Mouse (Mus musculus) liver, postnatal 0 days (tissue): ENCODE results near the gene Tagap1. TPM values are rescaled to one million over a fixed set of nuclear protein-coding genes. Genes with fewer than 3 reads are reported as not detected.
"Not testable (repeated sequence)": the region's sequence is repeated elsewhere in the genome, so short reads cannot be mapped to it uniquely, and the experiment has no call there.

Experiments
- ATAC-seq: fragments of 200-750 bp; cut with Nextera tagmentation; 2 replicates; pipeline ENCODE4 v1.8.0; 2017; ENCODE audit warnings: mild to moderate bottlenecking, moderate library complexity
- DNase-seq: peaks from one replicate; pipeline ENCODE4 v3.0.0-alpha.2; 2016
- H3K27ac ChIP-seq: fragments of 300-500 bp; sonication (generic); 2 replicates; pipeline ENCODE4 v1.5.1; 2014; ENCODE audit warnings: antibody characterized with exemption, moderate library complexity, mild to moderate bottlenecking, low read depth
- H3K27me3 ChIP-seq: fragments of 300-500 bp; sonication (generic); 2 replicates; pipeline ENCODE4 v1.6.1; 2014; ENCODE audit warnings: low read length, control low read depth, mixed read lengths; ENCODE audit not compliant: insufficient read depth
- H3K36me3 ChIP-seq: fragments of 300-500 bp; sonication (generic); replicated peaks from 2 replicates; pipeline ENCODE4 v1.6.1; 2014; ENCODE audit warnings: mild to moderate bottlenecking, control low read depth, low read length, moderate library complexity, mixed read lengths; ENCODE audit not compliant: insufficient read depth
- H3K4me1 ChIP-seq: fragments of 300-500 bp; sonication (generic); 2 replicates; pipeline ENCODE4 v1.6.1; 2014; ENCODE audit warnings: antibody characterized with exemption, mild to moderate bottlenecking, control low read depth; ENCODE audit not compliant: insufficient read depth
- H3K4me2 ChIP-seq: fragments of 300-500 bp; sonication (generic); 2 replicates; pipeline ENCODE4 v1.6.1; 2014; ENCODE audit warnings: low read depth, mild to moderate bottlenecking, low read length, moderate library complexity, mixed read lengths
- H3K4me3 ChIP-seq: fragments of 300-500 bp; sonication (generic); 2 replicates; pipeline ENCODE4 v1.5.1; 2014; ENCODE audit warnings: low read depth, low read length
- H3K9ac ChIP-seq: fragments of 300-500 bp; sonication (generic); replicated peaks from 2 replicates; pipeline ENCODE4 v1.6.1; 2014; ENCODE audit warnings: mild to moderate bottlenecking, moderate library complexity
- H3K9me3 ChIP-seq: fragments of 300-500 bp; sonication (generic); 2 replicates; pipeline ENCODE4 v1.6.1; 2016; ENCODE audit warnings: mild to moderate bottlenecking, control low read depth, low read length, mixed read lengths
- WGBS: fragments of 180-500 bp; shearing (Covaris S2); extraction: QIAGEN DNeasy Blood & Tissue Kit; methylation state at CpG from one replicate; pipeline ENCODE4 v1.1.7; 2014; ENCODE audit not compliant: insufficient replicate concordance; 5-methylcytosine and 5-hydroxymethylcytosine counted together
- polyA plus RNA-seq: library from polyadenylated mRNA; unstranded; fragments of >200 nt; fragmentation: Nextera tagmentation; extraction: Ambion mirVana; gene quantifications from 2 replicates; pipeline ENCODE4 v1.2.1, GENCODE M21; 2015

Tagap1 gene
- 9.2 and 9.6 TPM in 2 replicates for polyA plus RNA-seq

- not testable (repeated sequence) for H3K27me3 ChIP-seq, H3K36me3 ChIP-seq, H3K9me3 ChIP-seq, H3K4me1 ChIP-seq
- ATAC-seq (peak; percentile 30), DNase-seq (peak; percentile 40)
- under 1% methylated on average over 36 of the region's 51 CpGs for WGBS
- Histone ChIP-seq H3K9ac (peak within 1 kb of the TSS; percentile 69), H3K27ac (peak within 1 kb of the TSS; percentile 80), H3K4me2 (peak within 1 kb of the TSS; percentile 62), H3K4me3 (peak within 1 kb of the TSS; percentile 55)
Measured at GRCm38 (mm10) chr17:6960776-6961175, at the start of gene Tagap1. Gene Tagap1, minus strand, starts transcription at chr17:6961156.

- not testable (repeated sequence) for H3K4me2 ChIP-seq, H3K27ac ChIP-seq, H3K36me3 ChIP-seq, H3K9ac ChIP-seq, H3K27me3 ChIP-seq, DNase-seq, H3K4me1 ChIP-seq, ATAC-seq, H3K9me3 ChIP-seq, H3K4me3 ChIP-seq
- WGBS, result 34% methylated on average over 4 of the region's 9 CpGs
Measured at GRCm38 (mm10) chr17:7009901-7010300, 48.9 kb upstream of the Tagap1 start.

DNA sequence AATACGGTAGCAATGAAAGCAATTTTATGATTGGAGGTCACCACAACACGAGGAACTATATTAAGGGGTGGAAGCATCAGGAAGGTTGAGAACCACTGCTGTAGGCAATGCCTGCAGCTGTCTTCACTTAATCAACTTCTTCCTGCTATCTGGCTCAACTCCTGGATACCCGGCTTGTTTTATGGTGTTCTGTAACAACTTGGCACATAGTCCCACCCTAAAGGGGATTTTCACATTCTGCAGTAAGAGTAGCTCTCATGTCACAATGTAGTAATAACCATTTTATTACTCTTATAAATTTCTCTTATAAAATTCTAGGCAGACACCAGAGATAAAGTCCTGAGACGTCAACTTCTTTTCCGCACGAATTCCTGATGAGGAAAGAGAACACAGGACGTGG is 48.5 kb upstream of the Tagap1 start:
- DNase-seq, H3K4me2 ChIP-seq, H3K36me3 ChIP-seq, H3K9ac ChIP-seq, H3K4me1 ChIP-seq, H3K4me3 ChIP-seq, H3K9me3 ChIP-seq, H3K27me3 ChIP-seq, ATAC-seq, H3K27ac ChIP-seq: not testable (repeated sequence)
- WGBS, result no CpG with 5 or more reads among the region's 7 CpGs

DNA sequence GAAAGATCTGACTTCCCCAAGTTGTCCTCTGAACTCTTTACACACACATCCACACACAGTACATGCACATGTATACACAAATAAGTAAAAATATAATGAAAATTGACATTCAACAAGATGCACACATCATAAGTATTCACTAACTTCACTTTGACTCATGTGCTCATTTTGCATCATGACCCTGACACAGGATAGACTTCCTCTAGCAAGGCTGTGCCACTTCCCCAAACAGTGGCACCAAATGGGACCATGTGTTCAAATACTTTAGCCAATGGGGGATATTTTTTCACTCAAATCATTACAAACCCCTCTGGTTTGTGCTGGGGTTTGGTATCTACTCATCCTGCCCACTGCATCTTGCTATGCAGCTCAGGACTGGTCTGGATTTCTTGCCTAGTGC is 47.9 kb upstream of the Tagap1 start:
- H3K27ac ChIP-seq, DNase-seq, H3K9ac ChIP-seq, H3K4me3 ChIP-seq, H3K36me3 ChIP-seq, H3K9me3 ChIP-seq, H3K4me1 ChIP-seq, H3K27me3 ChIP-seq, H3K4me2 ChIP-seq, ATAC-seq: not testable (repeated sequence)

- not testable (repeated sequence) for H3K36me3 ChIP-seq, H3K4me3 ChIP-seq, H3K9me3 ChIP-seq, DNase-seq, H3K4me2 ChIP-seq, H3K27ac ChIP-seq, H3K4me1 ChIP-seq, ATAC-seq, H3K9ac ChIP-seq, H3K27me3 ChIP-seq
- WGBS, result 51% methylated on average over 3 of the region's 4 CpGs
Measured at GRCm38 (mm10) chr17:7005646-7006045, 44.7 kb upstream of the Tagap1 start.

- DNase-seq, H3K9ac ChIP-seq, H3K4me3 ChIP-seq, H3K27me3 ChIP-seq, H3K9me3 ChIP-seq, H3K4me2 ChIP-seq, H3K27ac ChIP-seq, H3K36me3 ChIP-seq, H3K4me1 ChIP-seq, ATAC-seq: not testable (repeated sequence)
- WGBS, result no CpG with 5 or more reads among the region's 3 CpGs
Measured at GRCm38 (mm10) chr17:7003392-7003791, 42.4 kb upstream of the Tagap1 start.

GRCm38 (mm10) chr17:7001790-7002585 is 41.0 kb upstream of the Tagap1 start:
- not testable (repeated sequence) for ATAC-seq

DNA sequence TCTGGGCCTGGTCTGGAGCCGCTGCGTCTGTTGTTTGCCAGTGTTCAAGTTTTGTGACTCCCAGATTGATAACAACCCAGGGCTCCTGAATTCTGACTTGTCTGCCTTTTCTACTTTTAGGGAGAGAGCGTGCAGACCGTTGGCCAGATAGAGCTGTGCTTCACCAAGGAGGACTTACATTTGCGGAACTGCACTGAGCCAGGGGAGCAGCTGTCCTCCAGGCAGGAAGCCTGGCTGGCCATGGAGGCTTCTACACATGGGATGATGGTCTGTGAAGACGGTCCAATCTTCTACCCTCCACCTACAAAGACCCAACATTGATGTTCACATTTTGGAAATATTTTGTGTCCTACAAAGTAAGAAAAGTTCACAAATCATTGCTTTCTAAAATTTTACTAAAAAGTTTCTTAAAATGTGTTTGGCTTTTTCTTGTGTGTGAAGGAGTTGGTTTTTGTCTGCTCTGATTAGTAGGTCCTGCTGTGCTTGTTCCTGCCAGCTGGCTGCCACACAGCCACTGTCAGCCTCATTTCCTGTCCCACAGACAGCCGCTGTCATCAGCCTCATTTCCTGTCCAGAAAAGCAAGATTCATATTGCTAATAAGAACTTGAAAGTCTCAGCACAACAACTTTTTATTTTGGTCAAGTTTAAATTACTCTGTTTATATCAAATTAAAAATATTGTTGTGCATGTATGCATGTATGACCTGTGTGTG is 37.0 kb upstream of the Tagap1 start:
- H3K4me1 ChIP-seq, ATAC-seq, H3K9ac ChIP-seq, H3K36me3 ChIP-seq, DNase-seq, H3K27ac ChIP-seq, H3K27me3 ChIP-seq, H3K9me3 ChIP-seq, H3K4me3 ChIP-seq, H3K4me2 ChIP-seq: not testable (repeated sequence)
- whole genome bisulfite sequencing, result no CpG with 5 or more reads among the region's 7 CpGs

More at GRCm38 (mm10) chr17:7001790-7002585, 41.0 kb upstream of the Tagap1 start:
- H3K27ac ChIP-seq, DNase-seq, H3K9ac ChIP-seq, H3K9me3 ChIP-seq, H3K4me2 ChIP-seq, H3K4me3 ChIP-seq, H3K4me1 ChIP-seq, H3K36me3 ChIP-seq, H3K27me3 ChIP-seq: not testable (repeated sequence)
- WGBS, result 73% methylated on average over 8 of the region's 12 CpGs

- H3K36me3 ChIP-seq, DNase-seq, H3K4me2 ChIP-seq, H3K9me3 ChIP-seq, ATAC-seq, H3K4me3 ChIP-seq, H3K9ac ChIP-seq, H3K4me1 ChIP-seq, H3K27me3 ChIP-seq, H3K27ac ChIP-seq: not testable (repeated sequence)
- 77% methylated on average over 8 of the region's 8 CpGs for WGBS
Measured at GRCm38 (mm10) chr17:6996826-6997225, 35.9 kb upstream of the Tagap1 start.
